Mouse (Mus musculus): ENCODE data around the gene Gapvd1. TPM values are rescaled to one million over a fixed set of nuclear protein-coding genes. Genes with fewer than 3 reads are reported as not detected.

The Gapvd1 gene
- polyA plus RNA-seq, 1 experiment from 2014 or later = 60.7 TPM

DNA sequence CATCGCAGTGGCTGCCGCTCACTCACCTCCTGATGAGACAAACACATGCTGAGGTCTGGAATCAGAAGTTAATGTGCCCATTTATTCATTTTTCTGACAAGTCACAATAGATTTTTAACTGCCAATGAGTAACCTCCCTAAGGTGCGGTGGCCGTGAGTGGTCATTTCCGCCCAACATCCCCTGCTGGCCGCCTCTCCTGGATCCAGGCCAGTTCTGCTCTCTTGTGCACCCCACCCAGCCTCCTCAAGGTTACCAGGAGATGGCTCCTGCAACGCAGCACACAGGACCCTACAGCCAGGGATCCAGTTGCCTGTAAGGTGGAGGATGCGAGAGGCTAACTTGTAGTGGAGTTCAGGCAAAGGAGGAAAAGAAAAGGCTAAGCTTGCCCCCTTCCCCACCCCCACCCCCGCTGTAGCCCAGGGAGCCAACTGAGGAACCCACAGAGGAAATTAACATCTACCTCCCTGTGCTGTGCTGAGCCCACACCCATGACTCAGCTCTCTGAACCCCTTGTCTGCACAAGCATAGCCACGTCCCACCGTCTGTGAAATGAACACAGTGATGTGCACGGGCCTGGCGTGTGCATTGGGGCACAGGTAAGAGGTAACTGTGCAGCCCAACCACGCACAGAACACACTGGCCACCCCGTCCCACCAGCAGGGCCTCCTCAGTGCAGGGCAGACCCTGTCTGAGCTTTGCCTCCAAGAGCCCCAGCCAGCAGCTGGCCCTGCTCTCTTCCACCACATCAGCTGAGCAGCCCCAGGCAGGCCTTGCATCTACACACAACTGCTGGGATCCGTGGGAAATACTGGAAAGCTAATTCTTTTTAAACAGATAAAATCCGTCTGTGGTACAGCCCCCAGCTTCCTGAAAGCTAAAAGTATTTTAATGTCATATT is 127.5 kb downstream of the Gapvd1 start:
- no peak overlapping the region for H3K4me2 ChIP-seq
- no peak overlapping the region for H3K4me3 ChIP-seq
- no peaks in the 10 kb centered on the region for H3K9me3 ChIP-seq (replicated peaks)
- no peak overlapping the region for H3K9ac ChIP-seq
- 0 out of 2 replicates have a peak, but pooled peaks have one; percentile 38 for ATAC-seq (replicated peaks; ENCODE audit: insufficient number of reproducible peaks, insufficient read depth, low FRiP score, low read depth)
- peaks cover 6% of the 10 kb centered on the region; the same call in 1 of the 2 replicates for H3K36me3 ChIP-seq
- peaks cover 22% of the 10 kb centered on the region for H3K4me1 ChIP-seq (replicated peaks)
- H3K27me3 ChIP-seq = no peaks in the 10 kb centered on the region
- WGBS = 62% methylated on average over 17 of the region's 17 CpGs
- H3K27ac ChIP-seq = peak overlapping the region; percentile 32; the same call in 1 of the 2 replicates

Other genes with a start within 250 kb of the Gapvd1 start
- gene Hspa5, start 16.7 kb upstream of the Gapvd1 start, polyA plus RNA-seq (2015; fragmentation: Nextera tagmentation; extraction: Ambion mirVana) = 633 and 641 TPM in 2 replicates
- gene Rabepk, start 44.7 kb upstream of the Gapvd1 start, polyA plus RNA-seq (2015; fragmentation: Nextera tagmentation; extraction: Ambion mirVana) = 22.2 and 24.3 TPM in 2 replicates
- gene Fbxw2, start 71.1 kb upstream of the Gapvd1 start, polyA plus RNA-seq (2015; fragmentation: Nextera tagmentation; extraction: Ambion mirVana) = 57.5 and 65.2 TPM in 2 replicates
- not detected in 2 replicates for gene Gm34653, start 77.8 kb upstream of the Gapvd1 start, polyA plus RNA-seq (2015; fragmentation: Nextera tagmentation; extraction: Ambion mirVana)
- gene Cutal, start 119.2 kb upstream of the Gapvd1 start, polyA plus RNA-seq (2015; fragmentation: Nextera tagmentation; extraction: Ambion mirVana) = 0.14 and 0.16 TPM in 2 replicates
- gene Psmd5, start 119.7 kb upstream of the Gapvd1 start, polyA plus RNA-seq (2015; fragmentation: Nextera tagmentation; extraction: Ambion mirVana) = 45.4 and 52.0 TPM in 2 replicates
- 1.9 and 3.3 TPM in 2 replicates for gene Phf19, start 158.8 kb upstream of the Gapvd1 start, polyA plus RNA-seq (2015; fragmentation: Nextera tagmentation; extraction: Ambion mirVana)
- 1.4 and 4.3 TPM in 2 replicates for gene Traf1, start 206.5 kb upstream of the Gapvd1 start, polyA plus RNA-seq (2015; fragmentation: Nextera tagmentation; extraction: Ambion mirVana)

All from heart, embryonic 15.5 days (tissue).